Mouse (Mus musculus) spleen, postnatal 0 days (tissue): Measurements from ENCODE around the gene Soga3. TPM values are rescaled to one million over a fixed set of nuclear protein-coding genes. Genes with fewer than 3 reads are reported as not detected.

ENCODE experiments used
- polyA plus RNA-seq: library from polyadenylated mRNA; unstranded; fragments of >200 nt; fragmentation: Nextera tagmentation; extraction: Ambion mirVana; gene quantifications from 2 replicates; pipeline ENCODE4 v1.2.1, GENCODE M21; 2015

Gene Soga3
- polyA plus RNA-seq: not detected in 2 replicates

GRCm38 (mm10) chr10:29143566-29144335 is at the start of gene Soga3:
TSS of gene Soga3 (plus strand) at chr10:29143839.

GRCm38 (mm10) chr10:29198642-29199041 is 55.0 kb downstream of the Soga3 start, which contains the start of gene Gm49353:
TSS of gene Gm49353 (plus strand) at chr10:29198954.

GRCm38 (mm10) chr10:29211453-29211852 is 67.8 kb downstream of the Soga3 start, which contains the start of gene 9330159F19Rik:
TSS of gene 9330159F19Rik (plus strand) at chr10:29211606.

Other genes with a start within 250 kb of the Soga3 start
- not detected in 2 replicates for gene 2310057J18Rik, start 157.5 kb upstream of the Soga3 start, polyA plus RNA-seq
- not detected in 2 replicates for gene Gm49353, start 55.1 kb downstream of the Soga3 start, polyA plus RNA-seq
- not detected in 2 replicates for gene 9330159F19Rik, start 67.8 kb downstream of the Soga3 start, polyA plus RNA-seq
- 13.2 and 15.2 TPM in 2 replicates for gene Echdc1, start 169.3 kb downstream of the Soga3 start, polyA plus RNA-seq
- 20.9 and 24.1 TPM in 2 replicates for gene Rnf146, start 218.6 kb downstream of the Soga3 start, polyA plus RNA-seq